Mouse (Mus musculus) ZHBTc4 (cell line): ENCODE data around the gene Ralgapa2.

ENCODE experiments used
- DNase-seq: peaks from one replicate; pipeline ENCODE4 v3.0.0-alpha.2; 2011; ENCODE audit warnings: low read depth, low spot score

Gene Ralgapa2

GRCm38 (mm10) chr2:146511911-146512580 lies at the start of gene Ralgapa2:
Ralgapa2 (minus strand) TSS chr2:146512344.
- DNase-seq = peak; percentile 100

- no peak for DNase-seq
These were observed 49.4 kb upstream of the Ralgapa2 start for GRCm38 (mm10) chr2:146561505-146561904.

- no peak for DNase-seq
These were observed 48.5 kb upstream of the Ralgapa2 start for GRCm38 (mm10) chr2:146560633-146561043.

GRCm38 (mm10) chr2:146556148-146556547 lies 44.0 kb upstream of the Ralgapa2 start:
- DNase-seq = no peak

GRCm38 (mm10) chr2:146555351-146555750 lies 43.2 kb upstream of the Ralgapa2 start:
- DNase-seq = no peak

GRCm38 (mm10) chr2:146553701-146554100 lies 41.6 kb upstream of the Ralgapa2 start:
- DNase-seq = no peak

- DNase-seq = no peak
These were observed 39.7 kb upstream of the Ralgapa2 start for GRCm38 (mm10) chr2:146551818-146552217.

- peak; percentile 59 for DNase-seq
These were observed 37.1 kb upstream of the Ralgapa2 start for GRCm38 (mm10) chr2:146549111-146549776.

GRCm38 (mm10) chr2:146544155-146544814 lies 32.1 kb upstream of the Ralgapa2 start:
- no peak for DNase-seq

GRCm38 (mm10) chr2:146533118-146533949 lies 21.2 kb upstream of the Ralgapa2 start:
- no peak for DNase-seq

- DNase-seq = no peak
These were observed 20.3 kb upstream of the Ralgapa2 start for GRCm38 (mm10) chr2:146532493-146532892.

- DNase-seq = no peak
These were observed 13.3 kb upstream of the Ralgapa2 start for GRCm38 (mm10) chr2:146525483-146525882.

- no peak for DNase-seq
These were observed 12.7 kb upstream of the Ralgapa2 start for GRCm38 (mm10) chr2:146524685-146525415.

GRCm38 (mm10) chr2:146516894-146517293 lies 4.8 kb upstream of the Ralgapa2 start:
- no peak for DNase-seq

GRCm38 (mm10) chr2:146515081-146515480 lies 2.9 kb upstream of the Ralgapa2 start:
- DNase-seq = no peak

GRCm38 (mm10) chr2:146512581-146512920 lies 407 bp upstream of the Ralgapa2 start:
- no peak for DNase-seq

GRCm38 (mm10) chr2:146511401-146511865 lies 711 bp downstream of the Ralgapa2 start:
- peak; percentile 65 for DNase-seq

- DNase-seq = no peak
These were observed 1.4 kb downstream of the Ralgapa2 start for GRCm38 (mm10) chr2:146510780-146511179.

GRCm38 (mm10) chr2:146502578-146503311 lies 9.4 kb downstream of the Ralgapa2 start:
- peak; percentile 10 for DNase-seq

GRCm38 (mm10) chr2:146500067-146500466 lies 12.1 kb downstream of the Ralgapa2 start:
- DNase-seq = no peak
